Mouse (Mus musculus): Measurements from ENCODE around the gene Krt25.

Krt25 gene

GRCm38 (mm10) chr11:99322851-99323250, at the start of gene Krt25:
Gene Krt25, minus strand, starts transcription at chr11:99322951.
- no peak for DNase-seq (ENCODE audit: low spot score)

- DNase-seq (ENCODE audit: low spot score), result no peak
These were observed 47.2 kb upstream of the Krt25 start for GRCm38 (mm10) chr11:99369853-99370451.

GRCm38 (mm10) chr11:99369229-99369628, 46.5 kb upstream of the Krt25 start:
- DNase-seq (ENCODE audit: low spot score), result no peak

- DNase-seq (ENCODE audit: low spot score), result no peak
These were observed 44.0 kb upstream of the Krt25 start for GRCm38 (mm10) chr11:99366791-99367190.

GRCm38 (mm10) chr11:99364412-99364811, 41.7 kb upstream of the Krt25 start:
- DNase-seq (ENCODE audit: low spot score), result no peak

- no peak for DNase-seq (ENCODE audit: low spot score)
These were observed 38.7 kb upstream of the Krt25 start for GRCm38 (mm10) chr11:99361423-99361822.

GRCm38 (mm10) chr11:99351004-99351403, 28.3 kb upstream of the Krt25 start, which contains the start of gene Krt27:
Gene Krt27, minus strand, starts transcription at chr11:99351104.
- DNase-seq (ENCODE audit: low spot score), result no peak

- no peak for DNase-seq (ENCODE audit: low spot score)
These were observed 16.6 kb upstream of the Krt25 start for GRCm38 (mm10) chr11:99339299-99339847.

- DNase-seq (ENCODE audit: low spot score), result no peak
These were observed 15.1 kb upstream of the Krt25 start, which contains the start of gene Krt26 for GRCm38 (mm10) chr11:99337866-99338265. Gene Krt26, minus strand, starts transcription at chr11:99337966.

GRCm38 (mm10) chr11:99333426-99333825, 10.7 kb upstream of the Krt25 start:
- no peak for DNase-seq (ENCODE audit: low spot score)

- no peak for DNase-seq (ENCODE audit: low spot score)
These were observed 6.9 kb upstream of the Krt25 start for GRCm38 (mm10) chr11:99329655-99330054.

- no peak for DNase-seq (ENCODE audit: low spot score)
These were observed 1.7 kb downstream of the Krt25 start for GRCm38 (mm10) chr11:99321094-99321493.

- no peak for DNase-seq (ENCODE audit: low spot score)
These were observed 3.6 kb downstream of the Krt25 start for GRCm38 (mm10) chr11:99319127-99319526.

GRCm38 (mm10) chr11:99316543-99316942, 6.2 kb downstream of the Krt25 start:
- DNase-seq (ENCODE audit: low spot score), result no peak

- DNase-seq (ENCODE audit: low spot score), result no peak
These were observed 8.2 kb downstream of the Krt25 start for GRCm38 (mm10) chr11:99314594-99314993.

- DNase-seq (ENCODE audit: low spot score), result peak; percentile 39
These were observed 11.9 kb downstream of the Krt25 start for GRCm38 (mm10) chr11:99310882-99311281.

- DNase-seq (ENCODE audit: low spot score), result peak; percentile 58
These were observed 15.2 kb downstream of the Krt25 start for GRCm38 (mm10) chr11:99307579-99307978.

- DNase-seq (ENCODE audit: low spot score), result no peak
These were observed 27.7 kb downstream of the Krt25 start for GRCm38 (mm10) chr11:99295039-99295438.

GRCm38 (mm10) chr11:99292846-99293245, 29.9 kb downstream of the Krt25 start:
- peak; percentile 66 for DNase-seq (ENCODE audit: low spot score)

- DNase-seq (ENCODE audit: low spot score), result no peak
These were observed 37.9 kb downstream of the Krt25 start, which contains the start of gene Krt24 for GRCm38 (mm10) chr11:99284833-99285312. Gene Krt24, minus strand, starts transcription at chr11:99285262.

GRCm38 (mm10) chr11:99284011-99284410, 38.7 kb downstream of the Krt25 start:
- no peak for DNase-seq (ENCODE audit: low spot score)

- no peak for DNase-seq (ENCODE audit: low spot score)
These were observed 39.4 kb downstream of the Krt25 start for GRCm38 (mm10) chr11:99283334-99283733.

- no peak for DNase-seq (ENCODE audit: low spot score)
These were observed 41.6 kb downstream of the Krt25 start for GRCm38 (mm10) chr11:99281116-99281515.

GRCm38 (mm10) chr11:99279986-99280385, 42.8 kb downstream of the Krt25 start:
- DNase-seq (ENCODE audit: low spot score), result no peak
